Mouse (Mus musculus) stomach, postnatal 0 days (tissue): ENCODE measurements at regions not wholly inside any gene's neighbourhood (a gene's known extent, or its start where the extent isn't known, plus 50 kb on each side); places are given as distances from the start of the nearest gene placed in this dataset.

Source experiments
- ATAC-seq: fragments of 200-750 bp; cut with Nextera tagmentation; 2 replicates; pipeline ENCODE4 v1.8.0; 2017; ENCODE audit not compliant: low FRiP score, low TSS enrichment
- DNase-seq: peaks from one replicate; pipeline ENCODE4 v3.0.0-alpha.2; 2016; ENCODE audit warnings: low spot score
- H3K27ac ChIP-seq: fragments of 300-500 bp; sonication (generic); replicated peaks from 2 replicates; pipeline ENCODE4 v1.5.1; 2014; ENCODE audit warnings: mild to moderate bottlenecking, control low read depth
- H3K27me3 ChIP-seq: fragments of 300-500 bp; sonication (generic); 2 replicates; pipeline ENCODE4 v1.6.1; 2014; ENCODE audit warnings: low read length; ENCODE audit not compliant: control insufficient read depth, insufficient read depth
- H3K36me3 ChIP-seq: fragments of 300-500 bp; sonication (generic); 2 replicates; pipeline ENCODE4 v1.6.1; 2014; ENCODE audit warnings: low read length, mixed read lengths; ENCODE audit not compliant: control insufficient read depth, insufficient read depth
- H3K4me1 ChIP-seq: fragments of 300-500 bp; sonication (generic); replicated peaks from 2 replicates; pipeline ENCODE4 v1.6.1; 2014; ENCODE audit warnings: antibody characterized with exemption; ENCODE audit not compliant: control insufficient read depth, insufficient read depth
- H3K4me2 ChIP-seq: fragments of 300-500 bp; sonication (generic); replicated peaks from 2 replicates; pipeline ENCODE4 v1.6.1; 2014; ENCODE audit warnings: low read depth, mild to moderate bottlenecking, control low read depth, moderate library complexity
- H3K4me3 ChIP-seq: fragments of 300-500 bp; sonication (generic); 2 replicates; pipeline ENCODE4 v1.5.1; 2014; ENCODE audit warnings: low read depth, low read length, control low read depth
- H3K9ac ChIP-seq: fragments of 300-500 bp; sonication (generic); 2 replicates; pipeline ENCODE4 v1.6.1; 2014; ENCODE audit warnings: mild to moderate bottlenecking, low read length, control low read depth, mixed read lengths
- H3K9me3 ChIP-seq: fragments of 300-500 bp; sonication (generic); 2 replicates; pipeline ENCODE4 v1.6.1; 2016; ENCODE audit warnings: low read length; ENCODE audit not compliant: control insufficient read depth
- CTCF ChIP-seq: IDR thresholded peaks from 2 replicates; pipeline ENCODE4 v1.5.1; 2016; ENCODE audit warnings: antibody characterized with exemption, low read depth, mild to moderate bottlenecking, moderate library complexity
- EP300 ChIP-seq: optimal IDR thresholded peaks from 2 replicates; pipeline ENCODE3; 2016; ENCODE audit warnings: antibody characterized with exemption
- WGBS: fragments of 180-500 bp; shearing (Covaris S2); extraction: QIAGEN DNeasy Blood & Tissue Kit; methylation state at CpG from one replicate; pipeline ENCODE4 v1.1.7; 2014; 5-methylcytosine and 5-hydroxymethylcytosine counted together

DNA sequence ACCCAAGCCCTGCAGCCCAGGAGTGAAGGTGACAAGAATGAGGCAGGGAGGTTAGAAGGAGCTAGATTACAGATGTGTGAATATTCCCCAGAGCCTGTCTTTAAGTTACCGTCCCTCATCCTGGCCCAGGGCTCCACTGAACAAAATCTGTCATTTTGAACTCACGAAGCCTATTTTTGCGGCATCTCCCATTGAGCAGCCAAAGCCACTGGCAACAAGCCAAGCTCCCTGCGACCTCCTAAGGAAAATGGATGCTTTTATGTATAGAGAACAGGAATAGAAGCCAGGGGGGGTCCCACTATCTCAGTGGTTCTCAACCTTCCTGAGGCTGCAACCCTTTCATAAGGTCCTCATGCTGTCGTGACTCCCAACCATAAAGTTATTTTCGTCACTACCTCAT, 121.0 kb upstream of the Thy1 start:
- 49% methylated on average over 6 of the region's 6 CpGs for WGBS
- H3K9me3 ChIP-seq: no peaks in the 10 kb centered on the region
- H3K36me3 ChIP-seq: no peaks in the 10 kb centered on the region
- no peak overlapping the region for H3K4me2 ChIP-seq
- no peak overlapping the region for H3K9ac ChIP-seq
- ATAC-seq: no peak
- DNase-seq: no peak
- TF ChIP-seq EP300: no peak
- no peak for TF ChIP-seq CTCF
- H3K27ac ChIP-seq: no peak overlapping the region
- H3K27me3 ChIP-seq: no peaks in the 10 kb centered on the region; the same call in 1 of the 2 replicates
- no peak overlapping the region for H3K4me3 ChIP-seq
- H3K4me1 ChIP-seq: no peaks in the 10 kb centered on the region

DNA sequence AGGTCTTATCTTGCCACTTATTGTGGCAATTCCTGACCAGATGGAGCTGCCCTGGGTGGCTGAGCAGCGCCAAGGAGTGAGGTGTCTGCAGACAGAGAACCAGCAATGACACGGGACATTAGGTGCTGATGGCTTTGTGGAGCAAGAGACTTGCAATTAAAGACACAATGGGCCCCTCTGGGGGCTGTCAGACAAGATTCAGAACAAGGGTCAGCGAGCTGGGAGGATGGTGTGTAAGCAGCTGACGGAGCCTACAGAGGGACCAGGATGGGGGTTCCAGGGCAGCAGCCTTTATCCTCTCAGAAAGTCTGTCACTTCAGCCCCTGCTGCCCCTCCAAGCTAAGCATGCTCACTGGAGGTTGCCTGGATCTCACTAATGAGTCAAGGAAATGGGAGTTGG, 120.1 kb upstream of the Thy1 start:
- no peak overlapping the region for H3K9ac ChIP-seq
- TF ChIP-seq EP300: no peak
- TF ChIP-seq CTCF: no peak
- ATAC-seq (no peak), DNase-seq (no peak)
- no peaks in the 10 kb centered on the region; the same call in 1 of the 2 replicates for H3K27me3 ChIP-seq
- no peak overlapping the region for H3K4me2 ChIP-seq
- no peaks in the 10 kb centered on the region for H3K4me1 ChIP-seq
- H3K4me3 ChIP-seq: no peak overlapping the region
- H3K9me3 ChIP-seq: no peaks in the 10 kb centered on the region
- no peak overlapping the region for H3K27ac ChIP-seq
- no peaks in the 10 kb centered on the region for H3K36me3 ChIP-seq
- 48% methylated on average over 4 of the region's 4 CpGs for WGBS

DNA sequence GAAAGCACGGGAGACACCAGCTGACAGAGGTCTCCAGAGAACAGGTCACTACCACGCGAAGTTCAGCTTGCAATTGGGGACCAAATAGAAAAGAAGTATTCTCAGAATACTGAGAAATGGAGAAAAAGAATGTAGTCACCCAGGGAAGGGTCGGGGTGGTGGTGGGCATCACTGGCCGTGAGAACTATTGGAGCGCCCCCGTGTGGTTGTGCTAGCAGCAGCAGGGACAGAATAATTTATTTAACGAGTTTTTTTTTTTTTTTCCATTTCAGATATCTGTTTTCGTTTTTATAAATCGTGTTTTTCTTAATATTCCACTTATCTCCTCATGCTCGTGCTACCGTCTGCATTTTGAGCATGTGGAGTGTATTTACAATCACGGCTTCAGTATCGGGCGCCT, 118.4 kb upstream of the Thy1 start:
- DNase-seq (no peak), ATAC-seq (no peak)
- H3K36me3 ChIP-seq: no peaks in the 10 kb centered on the region
- WGBS: 30% methylated on average over 15 of the region's 15 CpGs
- H3K9ac ChIP-seq: no peak overlapping the region
- H3K4me3 ChIP-seq: no peak overlapping the region
- no peaks in the 10 kb centered on the region for H3K4me1 ChIP-seq
- H3K4me2 ChIP-seq: no peak overlapping the region
- H3K27me3 ChIP-seq: no peaks in the 10 kb centered on the region; the same call in 1 of the 2 replicates
- H3K9me3 ChIP-seq: no peaks in the 10 kb centered on the region
- no peak overlapping the region for H3K27ac ChIP-seq
- peak; percentile 61 for TF ChIP-seq CTCF
- no peak for TF ChIP-seq EP300

DNA sequence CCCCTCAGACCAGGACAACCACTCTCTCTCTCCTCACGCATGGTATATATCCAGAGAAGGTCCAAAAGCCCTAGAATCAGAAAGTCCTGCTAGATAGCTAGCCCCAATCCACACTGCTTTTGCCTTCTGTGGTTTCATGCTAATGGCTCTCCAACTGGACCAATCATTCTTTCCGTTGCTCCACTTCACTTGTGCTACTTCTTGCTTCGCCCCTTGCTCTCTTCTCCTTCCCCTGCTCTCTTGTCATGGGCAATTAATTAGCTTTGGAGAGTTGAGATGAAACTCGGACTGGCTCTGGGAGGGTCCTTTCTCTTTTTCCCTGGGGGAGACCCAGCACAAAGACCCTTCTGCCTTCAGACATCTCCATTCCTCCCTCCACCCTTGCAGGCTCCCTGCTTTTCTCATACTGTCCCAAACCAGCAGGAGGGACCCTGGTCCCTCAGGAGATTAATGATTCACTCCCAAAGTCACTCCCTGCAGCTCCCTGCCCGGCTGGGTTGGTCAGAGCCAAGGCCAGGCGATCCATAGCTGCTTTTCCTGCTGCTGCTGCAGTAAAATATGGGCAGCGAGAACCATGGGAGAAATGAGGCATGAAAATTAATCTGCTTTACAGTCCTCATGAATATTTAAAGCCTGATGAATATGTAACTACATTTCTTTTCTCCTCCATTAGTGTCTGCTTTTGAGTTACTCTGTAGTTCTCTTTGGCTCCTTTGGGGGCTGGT, 113.7 kb upstream of the Thy1 start:
- no peaks in the 10 kb centered on the region for H3K27me3 ChIP-seq
- DNase-seq: no peak
- TF ChIP-seq CTCF: no peak
- TF ChIP-seq EP300: no peak
- no peak overlapping the region for H3K4me3 ChIP-seq
- ATAC-seq: no peak
- no peak overlapping the region for H3K27ac ChIP-seq
- no peaks in the 10 kb centered on the region for H3K36me3 ChIP-seq
- no peaks in the 10 kb centered on the region for H3K9me3 ChIP-seq
- H3K9ac ChIP-seq: no peak overlapping the region
- no peak overlapping the region for H3K4me2 ChIP-seq
- H3K4me1 ChIP-seq: no peaks in the 10 kb centered on the region
- 24% methylated on average over 7 of the region's 7 CpGs for WGBS

DNA sequence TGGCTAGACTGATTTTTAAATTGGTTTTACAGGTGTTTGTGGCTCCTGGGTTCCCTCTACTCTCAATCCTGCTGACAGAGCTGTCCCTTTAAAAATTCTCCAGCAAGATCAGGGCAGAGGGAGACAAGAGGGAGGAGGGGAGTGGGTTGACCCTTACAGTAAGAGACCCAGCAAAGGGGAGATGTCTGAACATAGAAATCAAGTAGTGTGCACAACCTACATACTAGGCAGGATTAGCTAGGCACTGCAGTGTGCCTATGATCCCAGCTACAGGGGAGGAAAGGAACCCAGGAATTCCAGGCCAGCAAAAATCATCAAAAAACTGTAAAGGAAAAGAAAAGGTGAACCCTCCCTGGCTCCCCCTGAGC, 113.2 kb upstream of the Thy1 start:
- TF ChIP-seq EP300 (no peak), CTCF (no peak)
- Histone ChIP-seq H3K27ac (no peak overlapping the region), H3K27me3 (no peaks in the 10 kb centered on the region), H3K4me1 (no peaks in the 10 kb centered on the region), H3K9me3 (no peaks in the 10 kb centered on the region), H3K4me2 (no peak overlapping the region), H3K4me3 (no peak overlapping the region), H3K36me3 (no peaks in the 10 kb centered on the region), H3K9ac (no peak overlapping the region)
- ATAC-seq (no peak), DNase-seq (no peak)

DNA sequence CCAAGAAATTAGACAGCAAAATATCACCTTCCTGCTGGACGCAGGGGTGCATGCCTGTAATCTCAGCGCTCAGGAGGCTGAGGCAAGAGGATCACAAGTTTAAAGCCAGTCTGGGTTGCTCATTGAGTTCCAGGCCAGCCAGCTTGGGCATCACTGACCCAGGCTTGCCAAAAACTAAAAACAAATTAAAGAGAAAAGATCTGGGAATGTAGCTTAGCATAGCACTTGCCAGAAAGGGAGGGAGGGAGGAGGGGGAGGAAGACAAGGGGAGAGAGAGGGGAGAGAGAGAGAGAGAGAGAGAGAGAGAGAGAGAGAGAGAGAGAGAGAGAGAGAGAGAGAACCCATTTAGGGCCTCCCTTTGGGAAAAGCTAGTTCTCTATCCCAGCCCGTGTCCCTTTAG, 112.7 kb upstream of the Thy1 start:
- no peak overlapping the region for H3K4me3 ChIP-seq
- DNase-seq (no peak), ATAC-seq (no peak)
- H3K9ac ChIP-seq: no peak overlapping the region
- H3K9me3 ChIP-seq: no peaks in the 10 kb centered on the region
- no peaks in the 10 kb centered on the region for H3K36me3 ChIP-seq
- no peaks in the 10 kb centered on the region for H3K27me3 ChIP-seq
- TF ChIP-seq CTCF (no peak), EP300 (no peak)
- H3K27ac ChIP-seq: no peak overlapping the region
- 59% methylated on average over 3 of the region's 3 CpGs for WGBS
- H3K4me2 ChIP-seq: no peak overlapping the region
- H3K4me1 ChIP-seq: no peaks in the 10 kb centered on the region
